In the genomic region with DNA sequence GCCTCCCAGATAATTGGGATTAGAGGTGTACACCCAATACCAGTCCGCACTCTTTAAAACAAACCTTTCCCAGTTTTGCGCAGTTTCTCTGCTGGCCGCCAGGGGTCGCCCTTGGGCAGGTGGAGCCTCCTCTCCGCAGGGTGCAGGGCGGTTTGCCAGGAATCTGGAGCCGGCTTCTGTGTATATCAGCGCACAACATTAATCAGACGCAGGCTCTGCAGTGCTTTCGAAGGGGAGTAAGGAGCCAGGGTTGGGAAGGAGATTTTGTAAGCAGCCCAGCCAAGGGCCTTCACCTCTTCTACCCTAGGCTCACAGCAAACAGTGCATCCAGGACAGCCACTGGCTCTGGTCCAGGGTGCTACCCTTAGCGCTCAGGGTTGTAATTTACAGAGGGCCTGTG, we compare ENCODE assay signal across 8 mouse cellular contexts.
DNase-seq lines count a peak whose midpoint lies in the region; ATAC-seq and TF ChIP-seq lines count a peak whose summit lies in the region.

No protein-coding gene starts in this region.

- 0 out of 2 replicates have a peak overlapping the region, but pooled peaks have one; percentile 29 for H3K4me2 ChIP-seq in forebrain, embryonic 11.5 days (ENCODE audit: low read depth, low read length, severe bottlenecking)
- peak overlapping the region; percentile 44 for H3K4me2 ChIP-seq in heart, embryonic 16.5 days (ENCODE audit: low read depth, low read length)
- no peak overlapping the region for H3K4me2 ChIP-seq in liver, embryonic 13.5 days
- H3K4me2 ChIP-seq in neural tube, embryonic 13.5 days: peak overlapping the region; percentile 49

- no peaks in the 10 kb centered on the region for H3K36me3 ChIP-seq in forebrain, embryonic 11.5 days (ENCODE audit: control insufficient read depth, insufficient read depth, low read length)
- no peaks in the 10 kb centered on the region for H3K36me3 ChIP-seq in heart, embryonic 16.5 days (ENCODE audit: control insufficient read depth, insufficient read depth)
- H3K36me3 ChIP-seq in liver, embryonic 13.5 days: no peaks in the 10 kb centered on the region
- no peaks in the 10 kb centered on the region for H3K36me3 ChIP-seq in neural tube, embryonic 13.5 days
- H3K36me3 ChIP-seq in testis, adult 2 months (ENCODE audit: control insufficient read depth, insufficient read depth, low read length): no peaks in the 10 kb centered on the region

- no peak overlapping the region for H3K27ac ChIP-seq in forebrain, embryonic 11.5 days (ENCODE audit: low read depth, low read length)
- H3K27ac ChIP-seq in heart, embryonic 16.5 days (ENCODE audit: low read length): no peak overlapping the region
- H3K27ac ChIP-seq in liver, embryonic 13.5 days: no peak overlapping the region
- H3K27ac ChIP-seq in neural tube, embryonic 13.5 days (replicated peaks): peak overlapping the region; percentile 73
- H3K27ac ChIP-seq in testis, adult 2 months (ENCODE audit: control insufficient read depth, insufficient read depth, low read depth, low read length): no peak overlapping the region

- 5% methylated on average over 11 of the region's 11 CpGs for WGBS in forebrain, embryonic 11.5 days
- 4% methylated on average over 11 of the region's 11 CpGs for WGBS in heart, embryonic 16.5 days
- 7% methylated on average over 11 of the region's 11 CpGs for WGBS in liver, embryonic 13.5 days (ENCODE audit: insufficient replicate concordance)
- 5% methylated on average over 11 of the region's 11 CpGs for WGBS in neural tube, embryonic 13.5 days

- H3K9ac ChIP-seq in forebrain, embryonic 11.5 days (ENCODE audit: low read length): 0 out of 2 replicates have a peak overlapping the region, but pooled peaks have one; percentile 39
- no peak overlapping the region for H3K9ac ChIP-seq in heart, embryonic 16.5 days (ENCODE audit: low read length)
- no peak overlapping the region for H3K9ac ChIP-seq in liver, embryonic 13.5 days
- peak overlapping the region; percentile 66 for H3K9ac ChIP-seq in neural tube, embryonic 13.5 days

- H3K27me3 ChIP-seq in forebrain, embryonic 11.5 days (ENCODE audit: control insufficient read depth, insufficient read depth, low read length): no peaks in the 10 kb centered on the region
- no peaks in the 10 kb centered on the region for H3K27me3 ChIP-seq in heart, embryonic 16.5 days (ENCODE audit: control insufficient read depth, insufficient read depth, low read length)
- 0 out of 2 replicates have a peak, but pooled peaks cover 8% of the 10 kb centered on the region for H3K27me3 ChIP-seq in liver, embryonic 13.5 days
- H3K27me3 ChIP-seq in neural tube, embryonic 13.5 days: no peaks in the 10 kb centered on the region
- no peaks in the 10 kb centered on the region for H3K27me3 ChIP-seq in testis, adult 2 months (ENCODE audit: control insufficient read depth, insufficient read depth, low read length)

- DNase-seq in c-Kit-positive CD71-negative TER-119-negative erythroid progenitor cells, embryonic 14.5 days (ENCODE audit: low read depth): peak; percentile 18
- peak; percentile 90 for DNase-seq in forebrain, embryonic 11.5 days (ENCODE audit: low spot score)
- DNase-seq in kidney, postnatal 25 days: peak; percentile 89 to 93
- peak; percentile 13 for DNase-seq in liver, embryonic 13.5 days

- no peak for TF ChIP-seq POLR2A in testis, adult 2 months (IDR thresholded peaks at IDR 0.05; ENCODE audit: control insufficient read depth, low read depth, low read length)

- H3K4me1 ChIP-seq in forebrain, embryonic 11.5 days (replicated peaks; ENCODE audit: control insufficient read depth, insufficient read depth, low read length): peaks cover 3% of the 10 kb centered on the region
- no peaks in the 10 kb centered on the region for H3K4me1 ChIP-seq in heart, embryonic 16.5 days (ENCODE audit: control insufficient read depth, insufficient read depth, low read length)
- no peaks in the 10 kb centered on the region for H3K4me1 ChIP-seq in liver, embryonic 13.5 days (replicated peaks)
- peaks cover 19% of the 10 kb centered on the region for H3K4me1 ChIP-seq in neural tube, embryonic 13.5 days (replicated peaks)
- H3K4me1 ChIP-seq in testis, adult 2 months (ENCODE audit: control insufficient read depth, insufficient read depth, low read length): peaks cover 2% of the 10 kb centered on the region

- TF ChIP-seq CTCF in testis, adult 2 months (IDR thresholded peaks at IDR 0.05; ENCODE audit: control insufficient read depth, insufficient read depth, insufficient replicate concordance, low read depth, low read length): peak; percentile 92

- no peaks in the 10 kb centered on the region for H3K9me3 ChIP-seq in forebrain, embryonic 11.5 days (ENCODE audit: control insufficient read depth, low read length)
- no peaks in the 10 kb centered on the region; the same call in 1 of the 2 replicates for H3K9me3 ChIP-seq in heart, embryonic 16.5 days (replicated peaks; ENCODE audit: control insufficient read depth, low read length)
- H3K9me3 ChIP-seq in liver, embryonic 13.5 days (replicated peaks): no peaks in the 10 kb centered on the region
- H3K9me3 ChIP-seq in neural tube, embryonic 13.5 days: no peaks in the 10 kb centered on the region

- ATAC-seq in CD4-positive, CD25-positive, alpha-beta regulatory T cell, adult 4 months: peak; percentile 63
- ATAC-seq in forebrain, embryonic 11.5 days (replicated peaks; ENCODE audit: low FRiP score): peak; percentile 91
- peak; percentile 86 for ATAC-seq in heart, embryonic 16.5 days (replicated peaks; ENCODE audit: extremely low read depth, insufficient read depth, low FRiP score)
- peak; percentile 58 for ATAC-seq in liver, embryonic 13.5 days (ENCODE audit: low read depth)
- ATAC-seq in neural tube, embryonic 13.5 days (ENCODE audit: low read depth): peak; percentile 92

- H3K4me3 ChIP-seq in forebrain, embryonic 11.5 days (ENCODE audit: low read depth, low read length): no peak overlapping the region
- H3K4me3 ChIP-seq in heart, embryonic 16.5 days (ENCODE audit: low read length): no peak overlapping the region
- H3K4me3 ChIP-seq in liver, embryonic 13.5 days (replicated peaks): no peak overlapping the region
- 0 out of 2 replicates have a peak overlapping the region, but pooled peaks have one; percentile 6 for H3K4me3 ChIP-seq in neural tube, embryonic 13.5 days
- peak overlapping the region; percentile 32 for H3K4me3 ChIP-seq in testis, adult 2 months (ENCODE audit: control insufficient read depth, low read depth, low read length)

Comparison
In these comparisons a context has a peak if more than half of its experiments do, and no peak if none do; other contexts are left out.
1. DNase-seq: peak in every context shown above with its lines; median percentile 91 in kidney, postnatal 25 days; 90 in forebrain, embryonic 11.5 days; 18 in c-Kit-positive CD71-negative TER-119-negative erythroid progenitor cells, embryonic 14.5 days; 13 in liver, embryonic 13.5 days.
2. H3K4me3 ChIP-seq: peak in neural tube, embryonic 13.5 days (single experiment) and testis, adult 2 months (single experiment); none in forebrain, embryonic 11.5 days (single experiment), heart, embryonic 16.5 days (single experiment) and liver, embryonic 13.5 days (single experiment).
3. H3K9ac ChIP-seq: peak in forebrain, embryonic 11.5 days (single experiment) and neural tube, embryonic 13.5 days (single experiment); none in heart, embryonic 16.5 days (single experiment) and liver, embryonic 13.5 days (single experiment).
4. Peak in every context shown above with its lines, with median percentiles within 50 percentile points of each other: ATAC-seq.